Mouse (Mus musculus) kidney, embryonic 16.5 days (tissue): ENCODE measurements around the gene Pcnt. TPM values are rescaled to one million over a fixed set of nuclear protein-coding genes. Genes with fewer than 3 reads are reported as not detected.

Experiments
- ATAC-seq: fragments of 200-750 bp; cut with Nextera tagmentation; 2 replicates; pipeline ENCODE4 v1.8.0; 2017; ENCODE audit warnings: moderate TSS enrichment; ENCODE audit not compliant: low FRiP score, low TSS enrichment
- H3K27ac ChIP-seq: fragments of 300-500 bp; sonication (generic); 2 replicates; pipeline ENCODE4 v1.5.1; 2014; ENCODE audit warnings: low read length
- H3K27me3 ChIP-seq: fragments of 300-500 bp; sonication (generic); 2 replicates; pipeline ENCODE4 v1.6.1; 2014; ENCODE audit warnings: low read length, control low read depth, mixed read lengths; ENCODE audit not compliant: insufficient read depth
- H3K36me3 ChIP-seq: fragments of 300-500 bp; sonication (generic); 2 replicates; pipeline ENCODE4 v1.6.1; 2014; ENCODE audit warnings: low read length, control low read depth, mixed read lengths; ENCODE audit not compliant: insufficient read depth
- H3K4me1 ChIP-seq: fragments of 300-500 bp; sonication (generic); 2 replicates; pipeline ENCODE4 v1.6.1; 2014; ENCODE audit warnings: low read length, control low read depth, mixed read lengths; ENCODE audit not compliant: insufficient read depth
- H3K4me2 ChIP-seq: fragments of 300-500 bp; sonication (generic); replicated peaks from 2 replicates; pipeline ENCODE4 v1.6.1; 2014; ENCODE audit warnings: low read depth, low read length
- H3K4me3 ChIP-seq: fragments of 300-500 bp; sonication (generic); 2 replicates; pipeline ENCODE4 v1.5.1; 2014; ENCODE audit warnings: mild to moderate bottlenecking, low read length
- H3K9ac ChIP-seq: fragments of 300-500 bp; sonication (generic); replicated peaks from 2 replicates; pipeline ENCODE4 v1.6.1; 2014; ENCODE audit warnings: low read length
- H3K9me3 ChIP-seq: fragments of 300-500 bp; sonication (generic); 2 replicates; pipeline ENCODE4 v1.6.1; 2016; ENCODE audit warnings: low read length, control low read depth
- WGBS: fragments of 180-500 bp; shearing (Covaris S2); extraction: QIAGEN DNeasy Blood & Tissue Kit; methylation state at CpG from one replicate; pipeline ENCODE4 v1.1.7; 2014; 5-methylcytosine and 5-hydroxymethylcytosine counted together
- polyA plus RNA-seq: library from polyadenylated mRNA; unstranded; fragments of >200 nt; fragmentation: Nextera tagmentation; extraction: Ambion mirVana; gene quantifications from 2 replicates; pipeline ENCODE4 v1.2.1, GENCODE M21; 2015

Pcnt gene
- polyA plus RNA-seq, 1 experiment from 2014 or later: 15.3 TPM

DNA sequence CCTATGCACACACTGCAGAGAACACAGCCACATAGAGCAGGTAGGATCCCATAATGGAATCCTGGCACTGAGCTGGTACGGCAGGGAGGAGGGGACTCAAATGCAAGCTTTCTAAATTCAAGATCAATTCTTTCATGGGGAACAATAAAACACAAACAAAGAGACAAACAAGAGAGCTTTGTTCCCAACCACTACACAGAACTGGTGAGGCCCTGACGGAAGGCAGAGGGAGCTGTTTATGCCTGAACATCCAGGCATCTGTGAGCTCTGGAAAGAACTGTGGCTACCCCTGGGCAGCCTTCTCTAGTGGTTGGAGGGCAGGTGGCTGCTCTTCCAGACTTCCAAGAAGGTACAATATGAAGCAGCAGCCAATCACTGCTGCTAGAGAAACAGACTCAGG lies 110.5 kb downstream of the Pcnt start:
- H3K4me3 ChIP-seq: no peak overlapping the region
- no peaks in the 10 kb centered on the region for H3K9me3 ChIP-seq
- WGBS: 93% methylated on average over 2 of the region's 2 CpGs

DNA sequence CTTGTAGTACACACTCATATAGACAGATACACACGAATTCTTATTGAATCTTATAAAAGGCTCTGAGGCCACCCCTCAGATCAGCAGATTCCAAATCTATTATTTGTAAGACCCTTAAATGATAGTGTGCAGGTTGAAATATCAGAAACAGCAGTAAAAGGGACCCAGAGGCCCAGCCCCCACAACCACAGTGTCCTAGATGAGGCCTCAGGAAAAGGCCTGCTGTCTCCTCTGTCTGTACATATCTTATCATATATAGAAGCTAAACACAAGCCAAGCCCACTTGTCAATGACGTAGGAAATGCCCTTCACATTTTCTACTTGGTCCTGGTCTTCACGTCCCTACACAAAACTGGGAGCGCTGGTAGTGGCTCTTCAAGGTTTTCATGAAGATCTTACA lies 113.5 kb downstream of the Pcnt start:
- no peak overlapping the region for H3K9ac ChIP-seq
- H3K27ac ChIP-seq: no peak overlapping the region
- no peaks in the 10 kb centered on the region for H3K36me3 ChIP-seq
- no peaks in the 10 kb centered on the region for H3K9me3 ChIP-seq
- no peak overlapping the region for H3K4me2 ChIP-seq
- WGBS: 89% methylated on average over 4 of the region's 4 CpGs
- no peak for ATAC-seq
- H3K27me3 ChIP-seq: no peaks in the 10 kb centered on the region
- H3K4me3 ChIP-seq: no peak overlapping the region
- H3K4me1 ChIP-seq: no peaks in the 10 kb centered on the region

More for the DNA sequence above, 110.5 kb downstream of the Pcnt start:
- no peaks in the 10 kb centered on the region for H3K4me1 ChIP-seq
- H3K4me2 ChIP-seq: no peak overlapping the region
- no peak for ATAC-seq
- H3K9ac ChIP-seq: no peak overlapping the region
- H3K36me3 ChIP-seq: no peaks in the 10 kb centered on the region
- no peak overlapping the region for H3K27ac ChIP-seq
- no peaks in the 10 kb centered on the region for H3K27me3 ChIP-seq

DNA sequence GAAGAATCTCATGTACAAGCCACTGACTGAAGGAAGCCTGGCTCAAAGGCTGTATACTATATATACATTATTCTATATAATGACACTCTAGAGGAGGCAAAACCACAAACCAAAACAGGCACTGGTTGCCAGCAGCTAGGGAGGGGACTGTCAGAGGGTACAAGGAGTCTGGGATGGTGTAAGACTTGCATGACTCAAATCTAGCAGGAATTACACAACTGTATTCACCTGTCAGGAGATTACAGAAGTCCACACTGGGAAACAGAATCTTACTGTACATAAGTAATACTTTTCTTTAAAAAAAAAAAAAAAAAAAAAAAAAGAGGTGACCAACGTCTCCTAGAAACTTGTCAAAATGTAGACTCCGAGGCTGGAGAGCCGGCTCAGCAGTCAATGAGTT lies 114.0 kb downstream of the Pcnt start:
- H3K4me1 ChIP-seq: no peaks in the 10 kb centered on the region
- H3K4me2 ChIP-seq: no peak overlapping the region
- ATAC-seq: no peak
- H3K27ac ChIP-seq: no peak overlapping the region
- no peaks in the 10 kb centered on the region for H3K9me3 ChIP-seq
- no peak overlapping the region for H3K4me3 ChIP-seq
- no peaks in the 10 kb centered on the region for H3K27me3 ChIP-seq
- WGBS: 92% methylated on average over 3 of the region's 3 CpGs
- no peak overlapping the region for H3K9ac ChIP-seq
- no peaks in the 10 kb centered on the region for H3K36me3 ChIP-seq

DNA sequence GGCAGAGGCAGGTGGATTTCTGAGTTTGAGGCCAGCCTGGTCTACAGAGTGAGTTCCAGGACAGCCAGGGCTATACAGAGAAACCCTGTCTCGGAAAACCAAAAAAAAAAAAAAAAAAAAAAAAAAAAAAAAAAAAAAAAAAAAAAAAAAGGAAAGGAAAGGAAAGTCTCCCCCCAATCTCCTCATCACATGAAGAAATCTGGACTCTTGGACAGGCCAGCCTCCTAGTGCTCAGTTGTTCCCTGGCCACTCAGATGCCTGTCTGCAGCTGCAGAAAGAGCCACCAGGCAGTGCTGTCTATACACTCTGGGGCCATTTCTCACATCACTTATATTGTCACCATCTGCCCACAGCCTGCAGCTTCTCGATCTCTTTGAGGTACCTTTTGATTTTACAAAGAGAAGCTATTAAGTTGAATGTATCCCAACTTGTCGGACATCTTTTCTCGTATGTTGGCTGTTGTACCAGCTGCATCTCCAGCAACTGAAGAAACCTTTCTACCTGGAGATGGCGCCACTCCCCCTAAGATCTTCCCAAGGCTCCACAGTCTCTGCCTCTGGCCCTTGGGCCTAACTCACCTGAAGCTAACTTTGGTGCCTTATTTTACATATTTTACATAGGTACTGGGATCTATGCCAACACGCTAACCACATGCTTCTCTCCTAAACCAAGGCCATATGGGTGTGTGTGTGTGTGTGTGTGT lies 116.1 kb downstream of the Pcnt start:
- 79% methylated on average over 6 of the region's 6 CpGs for whole genome bisulfite sequencing
- Histone ChIP-seq H3K9me3 (no peaks in the 10 kb centered on the region), H3K4me3 (no peak overlapping the region), H3K4me2 (no peak overlapping the region), H3K27ac (no peak overlapping the region), H3K9ac (no peak overlapping the region), H3K4me1 (no peaks in the 10 kb centered on the region), H3K36me3 (no peaks in the 10 kb centered on the region), H3K27me3 (no peaks in the 10 kb centered on the region)
- ATAC-seq: no peak

DNA sequence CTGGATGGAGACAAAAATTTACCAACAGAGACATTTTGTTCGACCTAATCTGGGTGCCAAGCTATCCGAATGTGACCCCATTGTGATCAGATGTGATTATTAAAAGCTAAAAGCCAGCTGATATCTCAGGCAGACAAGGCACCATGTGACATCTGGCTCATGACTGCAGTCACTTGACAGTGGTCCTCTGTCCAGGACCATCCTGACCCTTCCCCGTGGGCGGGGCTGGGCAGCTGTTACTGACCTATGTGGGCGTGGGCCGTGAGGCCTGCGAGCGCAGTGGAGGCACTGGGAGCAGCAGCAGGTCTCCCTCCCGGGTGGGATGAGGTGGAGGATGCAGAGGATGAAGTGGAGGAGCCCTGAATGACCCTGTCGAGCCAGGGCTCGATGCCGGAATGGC lies 125.0 kb downstream of the Pcnt start:
- H3K27ac ChIP-seq: no peak overlapping the region
- H3K4me1 ChIP-seq: no peaks in the 10 kb centered on the region
- H3K9ac ChIP-seq: no peak overlapping the region
- H3K27me3 ChIP-seq: no peaks in the 10 kb centered on the region
- H3K4me2 ChIP-seq: no peak overlapping the region
- peaks cover 35% of the 10 kb centered on the region for H3K36me3 ChIP-seq
- 77% methylated on average over 12 of the region's 12 CpGs for WGBS
- ATAC-seq: no peak
- no peaks in the 10 kb centered on the region for H3K9me3 ChIP-seq
- H3K4me3 ChIP-seq: no peak overlapping the region

DNA sequence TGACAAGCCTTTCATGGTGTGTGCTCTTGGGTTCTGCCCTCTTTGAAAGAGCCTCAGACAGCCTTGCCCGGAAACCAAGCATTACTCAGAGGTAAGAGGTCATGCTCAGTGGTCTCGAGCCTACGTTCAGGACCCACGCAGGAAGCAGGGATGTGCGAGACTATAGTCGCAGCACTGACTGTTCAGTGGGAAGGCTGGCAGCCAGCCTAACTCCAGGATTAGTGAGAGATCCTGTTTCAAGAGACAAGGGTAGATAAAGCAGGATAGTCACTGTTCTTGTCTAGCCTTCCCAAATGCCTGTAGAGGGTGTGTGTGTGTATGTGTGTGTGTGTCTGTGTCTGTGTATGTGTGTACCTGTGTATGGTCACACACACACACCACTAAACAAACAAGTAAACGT lies 126.4 kb downstream of the Pcnt start:
- Histone ChIP-seq H3K9ac (no peak overlapping the region), H3K4me2 (no peak overlapping the region), H3K27ac (no peak overlapping the region), H3K4me3 (no peak overlapping the region), H3K36me3 (peaks cover 41% of the 10 kb centered on the region), H3K27me3 (no peaks in the 10 kb centered on the region), H3K4me1 (no peaks in the 10 kb centered on the region), H3K9me3 (no peaks in the 10 kb centered on the region)
- no peak for ATAC-seq
- WGBS: 65% methylated on average over 7 of the region's 7 CpGs

- Histone ChIP-seq H3K4me2 (no peak overlapping the region), H3K27ac (no peak overlapping the region)
Observed at GRCm38 (mm10) chr10:76306738-76307137, 135.8 kb downstream of the Pcnt start.

More at GRCm38 (mm10) chr10:76306738-76307137, 135.8 kb downstream of the Pcnt start:
- H3K36me3 ChIP-seq: peaks cover 31% of the 10 kb centered on the region
- no peak overlapping the region for H3K4me3 ChIP-seq
- ATAC-seq: no peak
- 83% methylated on average over 9 of the region's 9 CpGs for WGBS
- no peak overlapping the region for H3K9ac ChIP-seq
- H3K4me1 ChIP-seq: no peaks in the 10 kb centered on the region
- H3K27me3 ChIP-seq: no peaks in the 10 kb centered on the region
- H3K9me3 ChIP-seq: no peaks in the 10 kb centered on the region

Other genes starting within 250 kb of the Pcnt start
- gene Prmt2, start 204.9 kb downstream of the Pcnt start, polyA plus RNA-seq: 63.1 and 69.9 TPM in 2 replicates
- gene S100b, start 188.9 kb downstream of the Pcnt start, polyA plus RNA-seq: 0.45 and 0.54 TPM in 2 replicates
- gene Dip2a, start 97.5 kb downstream of the Pcnt start, polyA plus RNA-seq: 11.7 and 12.2 TPM in 2 replicates
- 2.6 TPM in 1 of 2 replicates, not detected in the other for gene AC141477.1, start 2.3 kb downstream of the Pcnt start, polyA plus RNA-seq
- not detected in 2 replicates for gene 2610028H24Rik, start 6.3 kb upstream of the Pcnt start, polyA plus RNA-seq
- 50.2 and 61.3 TPM in 2 replicates for gene Mcm3ap, start 26.1 kb upstream of the Pcnt start, polyA plus RNA-seq
- 7.5 and 7.6 TPM in 2 replicates for gene Ybey, start 26.3 kb upstream of the Pcnt start, polyA plus RNA-seq
- 23.4 and 26.0 TPM in 2 replicates for gene Lss, start 88.8 kb upstream of the Pcnt start, polyA plus RNA-seq
- not detected in 2 replicates for gene Spatc1l, start 119.5 kb upstream of the Pcnt start, polyA plus RNA-seq
- 0.41 and 0.46 TPM in 2 replicates for gene Ftcd, start 132.9 kb upstream of the Pcnt start, polyA plus RNA-seq
- gene Col6a2, start 180.8 kb upstream of the Pcnt start, polyA plus RNA-seq: 68.6 and 91.3 TPM in 2 replicates